Mouse (Mus musculus) MEL (cell line): ENCODE results near the gene Myocd. TPM values are rescaled to one million over a fixed set of nuclear protein-coding genes. Genes with fewer than 3 reads are reported as not detected.

Source experiments
- DNase-seq: peaks from one replicate; pipeline ENCODE4 v3.0.0; 2011; ENCODE audit warnings: low read depth, low spot score
- H3K27ac ChIP-seq: 2 replicates; pipeline ENCODE4 v1.5.1; 2012; ENCODE audit warnings: low read depth, mild to moderate bottlenecking, control low read depth, low read length, moderate library complexity; ENCODE audit not compliant: control insufficient read depth
- H3K27me3 ChIP-seq, 2 experiments: fragments of 150-350 bp in 1 of 2; sonication (generic) in 1 of 2; 2 replicates each; pipeline ENCODE4 v1.6.1; 2012; ENCODE audit warnings: low read length in 2 of 2, mild to moderate bottlenecking in 2 of 2, improper control_type of control experiment in 1 of 2, moderate library complexity in 1 of 2; ENCODE audit not compliant: insufficient read depth in 2 of 2, control insufficient read depth in 1 of 2
- H3K36me3 ChIP-seq, 2 experiments: 2 replicates each; pipeline ENCODE4 v1.6.1; 2012 to 2014; ENCODE audit warnings: low read length in 2 of 2, improper control_type of control experiment in 1 of 2, inconsistent platforms in 1 of 2, mild to moderate bottlenecking in 1 of 2; ENCODE audit not compliant: insufficient read depth in 2 of 2, control insufficient read depth in 1 of 2
- H3K4me1 ChIP-seq, 2 experiments: fragments of 150-350 bp in 1 of 2; sonication (generic) in 1 of 2; 2 replicates each; pipeline ENCODE4 v1.6.1; 2012; ENCODE audit warnings: low read length in 2 of 2, improper control_type of control experiment in 1 of 2, mild to moderate bottlenecking in 1 of 2; ENCODE audit not compliant: insufficient read depth in 2 of 2, control insufficient read depth in 1 of 2
- H3K4me3 ChIP-seq, 2 experiments: fragments of 150-350 bp in 1 of 2; sonication (generic) in 1 of 2; 2 replicates each; pipeline ENCODE4 v1.5.1; 2012; ENCODE audit warnings: low read depth in 2 of 2, low read length in 2 of 2, mild to moderate bottlenecking in 2 of 2, moderate library complexity in 2 of 2, control low read depth in 1 of 2, improper control_type of control experiment in 1 of 2; ENCODE audit not compliant: control insufficient read depth in 1 of 2, insufficient read depth in 1 of 2
- H3K79me2 ChIP-seq: 2 replicates; pipeline ENCODE4 v1.6.1; 2012; ENCODE audit warnings: mild to moderate bottlenecking, low read length, moderate library complexity; ENCODE audit not compliant: control insufficient read depth, poor library complexity, insufficient read depth
- H3K9ac ChIP-seq: 2 replicates; pipeline ENCODE4 v1.6.1; 2012; ENCODE audit warnings: low read depth, mild to moderate bottlenecking, control low read depth, low read length, moderate library complexity; ENCODE audit not compliant: control insufficient read depth, poor library complexity, severe bottlenecking
- H3K9me3 ChIP-seq: fragments of 150-350 bp; sonication (generic); replicated peaks from 2 replicates; pipeline ENCODE4 v1.6.1; 2012; ENCODE audit warnings: mild to moderate bottlenecking, low read length, improper control_type of control experiment, moderate library complexity; ENCODE audit not compliant: insufficient read depth
- E2F4 ChIP-seq: IDR thresholded peaks from 2 replicates; pipeline ENCODE4 v1.6.1; 2011; ENCODE audit warnings: low read depth, low read length, improper control_type of control experiment, borderline replicate concordance
- ELF1 ChIP-seq: IDR thresholded peaks from 2 replicates; pipeline ENCODE4 v1.6.1; 2014; ENCODE audit warnings: low read depth, mild to moderate bottlenecking, inconsistent platforms, low read length, improper control_type of control experiment, moderate library complexity
- JUND ChIP-seq: IDR thresholded peaks from 2 replicates; pipeline ENCODE4 v1.6.1; 2011; ENCODE audit warnings: low read depth, mild to moderate bottlenecking, improper control_type of control experiment, low read length
- MEF2A ChIP-seq: IDR thresholded peaks from 2 replicates; pipeline ENCODE4 v1.6.1; 2014; ENCODE audit warnings: low read depth, mild to moderate bottlenecking, inconsistent platforms, low read length, improper control_type of control experiment; ENCODE audit not compliant: poor library complexity, insufficient replicate concordance, severe bottlenecking; ENCODE audit errors: extremely low read depth
- MXI1 ChIP-seq: IDR thresholded peaks from 2 replicates; pipeline ENCODE4 v1.6.1; 2011; ENCODE audit warnings: mild to moderate bottlenecking, low read depth, low read length, improper control_type of control experiment
- MYB ChIP-seq: IDR thresholded peaks from 2 replicates; pipeline ENCODE4 v1.6.1; 2011; ENCODE audit warnings: mild to moderate bottlenecking, low read depth, low read length, improper control_type of control experiment
- POLR2A ChIP-seq, 2 experiments: IDR thresholded peaks; 2 replicates each; pipeline ENCODE4 v1.6.1; 2011 to 2012; ENCODE audit warnings: low read length in 2 of 2, mild to moderate bottlenecking in 2 of 2, control low read depth in 1 of 2, improper control_type of control experiment in 1 of 2, low read depth in 1 of 2, moderate library complexity in 1 of 2; ENCODE audit not compliant: control insufficient read depth in 1 of 2, insufficient read depth in 1 of 2, poor library complexity in 1 of 2
- SMC3 ChIP-seq: IDR thresholded peaks from 2 replicates; pipeline ENCODE4 v1.6.1; 2011; ENCODE audit warnings: low read depth, low read length, improper control_type of control experiment
- TAL1 ChIP-seq: IDR thresholded peaks from 2 replicates; pipeline ENCODE4 v1.6.1; 2012; ENCODE audit warnings: mild to moderate bottlenecking, inconsistent platforms, low read length, moderate library complexity, mixed read lengths
- TCF12 ChIP-seq: IDR thresholded peaks from 2 replicates; pipeline ENCODE4 v1.6.1; 2014; ENCODE audit warnings: low read depth, mild to moderate bottlenecking, inconsistent platforms, low read length, improper control_type of control experiment, moderate library complexity
- ZKSCAN1 ChIP-seq: IDR thresholded peaks from 2 replicates; pipeline ENCODE4 v1.6.1; 2012; ENCODE audit warnings: low read depth, mild to moderate bottlenecking, inconsistent platforms, low read length, improper control_type of control experiment, moderate library complexity
- ZMIZ1 ChIP-seq: IDR thresholded peaks from 2 replicates; pipeline ENCODE4 v1.6.1; 2012; ENCODE audit warnings: low read depth, mild to moderate bottlenecking, inconsistent platforms, low read length, improper control_type of control experiment, moderate library complexity
- polyA plus RNA-seq, 2 experiments: library from polyadenylated mRNA; stranded (reverse) in 1 of 2; unstranded in 1 of 2; fragments of >175 nt in 1 of 2; fragments of >200 nt in 1 of 2; gene quantifications; 2 replicates each; pipeline versions ENCODE4 v1.2.1 to v1.2.4; 2012; ENCODE audit warnings: low replicate concordance in 2 of 2, low read depth in 1 of 2; ENCODE audit not compliant: insufficient read length in 2 of 2, insufficient read depth in 1 of 2, missing spikeins in 1 of 2
- total RNA-seq: library from RNA; depleted of rRNA; stranded (reverse); fragments of 300-350 nt; gene quantifications from 2 replicates; pipeline ENCODE4 v1.2.3, GENCODE M21; 2012

The Myocd gene
- total and polyA plus RNA-seq, 3 experiments: not detected

DNA sequence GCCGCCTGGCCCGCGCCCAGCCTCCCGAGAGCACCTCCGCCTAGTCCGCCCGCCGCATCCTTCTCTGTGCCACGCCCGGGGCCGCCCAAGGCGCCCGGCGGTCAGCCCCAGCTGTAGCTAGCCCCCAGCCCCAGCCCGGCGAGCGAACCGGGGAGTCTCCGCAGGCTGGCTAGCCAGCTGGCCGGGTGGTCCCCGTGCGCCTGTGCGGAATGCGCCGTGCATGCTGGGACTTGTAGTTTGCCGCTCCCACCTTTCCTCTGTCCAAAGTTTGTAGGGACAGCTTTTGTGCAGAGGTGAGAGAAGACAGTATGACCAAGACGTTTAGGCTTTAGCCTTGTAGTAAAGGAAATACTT, 107.0 kb downstream of the Myocd start, which contains the start of gene Arhgap44:
TSS of gene Arhgap44 (minus strand) at position 195 of the 354 bp plus-strand sequence.
- TF ChIP-seq SMC3 (no peak), JUND (no peak), POLR2A (IDR thresholded peaks at IDR 0.05; ENCODE audit: control insufficient read depth in 1 of 2, insufficient read depth in 1 of 2, low read depth in 1 of 2, low read length in 2 of 2, poor library complexity in 1 of 2) (no peak), TCF12 (no peak), ZMIZ1 (no peak), TAL1 (no peak), ZKSCAN1 (no peak), MYB (no peak)
- Histone ChIP-seq H3K9ac (no peak within 1 kb of the TSS), H3K9me3 (no peaks in the 10 kb centered on the region), H3K36me3 (no peaks in the 10 kb centered on the region), H3K4me1 (no peaks in the 10 kb centered on the region), H3K4me3 (no peak within 1 kb of the TSS), H3K27ac (no peak within 1 kb of the TSS), H3K79me2 (no peaks in the 10 kb centered on the region), H3K27me3 (no peaks in the 10 kb centered on the region)
- no peak for DNase-seq

DNA sequence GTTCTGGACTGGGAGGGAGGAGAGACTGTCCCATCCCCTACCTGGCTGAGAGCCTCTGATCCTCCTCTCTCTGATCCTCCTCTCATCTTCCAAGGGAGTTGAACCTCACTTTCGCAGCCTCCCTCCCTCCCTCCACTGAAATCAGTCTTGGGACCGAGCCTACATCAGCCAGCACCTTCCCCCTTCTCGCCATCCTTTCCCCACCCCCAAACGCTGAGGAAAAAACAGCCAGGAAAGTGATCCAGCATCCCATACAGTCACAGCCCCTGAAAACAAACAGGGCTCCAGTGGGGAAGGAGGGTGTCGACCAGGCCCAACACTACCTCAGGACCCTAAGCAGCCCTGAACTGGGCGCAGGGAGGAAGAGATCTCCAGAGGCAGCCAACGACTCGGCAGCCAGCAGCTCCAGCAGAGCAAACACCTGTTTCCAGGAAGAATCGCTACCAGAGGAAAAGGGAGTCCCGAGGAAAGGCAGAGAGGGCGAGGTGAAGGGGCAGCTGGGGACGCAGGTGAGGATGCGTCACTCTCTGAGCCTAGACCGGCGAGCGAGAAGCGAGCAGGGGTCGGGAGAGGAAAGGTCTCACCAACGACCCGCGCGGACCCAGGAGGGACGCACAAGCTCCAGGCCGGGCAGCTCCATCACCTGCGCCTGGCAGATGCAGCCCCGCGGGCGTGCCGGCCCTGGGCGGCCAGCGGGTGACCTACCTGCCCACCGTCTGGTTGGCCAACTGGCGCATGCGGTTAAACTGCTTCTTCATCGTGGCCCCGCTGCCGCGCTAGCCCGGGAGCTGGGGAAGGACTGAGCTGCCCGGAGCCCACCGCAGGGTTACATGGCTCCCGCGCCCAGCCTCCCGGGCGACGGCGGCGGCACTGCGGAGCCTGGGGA, 107.7 kb downstream of the Myocd start:
- DNase-seq: no peak
- H3K9ac ChIP-seq: no peak overlapping the region
- TF ChIP-seq SMC3 (no peak), E2F4 (no peak), ELF1 (no peak)
- no peaks in the 10 kb centered on the region for H3K36me3 ChIP-seq
- H3K27ac ChIP-seq: no peak overlapping the region
- no peak overlapping the region for H3K4me3 ChIP-seq
- no peaks in the 10 kb centered on the region for H3K27me3 ChIP-seq
- H3K79me2 ChIP-seq: no peaks in the 10 kb centered on the region
- no peaks in the 10 kb centered on the region for H3K4me1 ChIP-seq
- H3K9me3 ChIP-seq: no peaks in the 10 kb centered on the region

GRCm38 (mm10) chr11:65160991-65161880, 108.6 kb downstream of the Myocd start:
- Histone ChIP-seq H3K27ac (no peak overlapping the region), H3K4me1 (no peaks in the 10 kb centered on the region), H3K27me3 (no peaks in the 10 kb centered on the region), H3K4me3 (no peak overlapping the region), H3K79me2 (no peaks in the 10 kb centered on the region), H3K36me3 (no peaks in the 10 kb centered on the region), H3K9me3 (no peaks in the 10 kb centered on the region), H3K9ac (no peak overlapping the region)
- TF ChIP-seq MXI1: no peak
- no peak for TF ChIP-seq MEF2A
- no peak for DNase-seq
